Mouse (Mus musculus) myocyte (in vitro differentiated cells): Measurements from ENCODE around the gene Nav3.

Experiments used
- CEBPB ChIP-seq: IDR thresholded peaks from 2 replicates; pipeline ENCODE4 v1.6.1; 2011; ENCODE audit warnings: mild to moderate bottlenecking, moderate library complexity; ENCODE audit not compliant: poor library complexity, insufficient read depth, severe bottlenecking
- MAX ChIP-seq: IDR thresholded peaks from one replicate; pipeline ENCODE4 v1.6.1; 2011; ENCODE audit warnings: low read depth, mild to moderate bottlenecking, control low read depth
- POLR2A ChIP-seq: IDR thresholded peaks from one replicate; pipeline ENCODE4 v1.6.1; 2011; ENCODE audit warnings: low read depth, mild to moderate bottlenecking, control low read depth, moderate library complexity; ENCODE audit not compliant: insufficient read length
- TCF12 ChIP-seq: IDR thresholded peaks from one replicate; pipeline ENCODE4 v1.6.1; 2011; ENCODE audit warnings: mild to moderate bottlenecking, control low read depth; ENCODE audit not compliant: poor library complexity, insufficient read depth, severe bottlenecking

DNA sequence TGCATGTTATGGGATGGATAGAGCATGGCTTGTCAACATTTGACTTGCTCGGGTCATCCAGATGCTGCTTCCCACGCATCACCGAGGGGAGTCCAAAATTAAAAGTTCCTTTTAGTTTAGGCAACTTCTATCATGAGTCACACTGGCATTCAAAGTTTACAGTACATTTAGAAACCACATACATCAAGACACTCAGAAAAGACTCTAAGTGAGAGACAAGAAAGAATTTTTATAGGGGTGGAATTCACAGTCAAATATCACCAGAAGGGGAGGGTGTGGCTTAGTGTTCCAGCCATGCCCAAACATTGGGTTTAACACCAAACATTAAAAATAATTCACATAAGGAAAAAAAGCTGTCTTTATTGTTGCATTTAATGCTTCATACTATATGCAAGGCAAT is 57.4 kb downstream of the Nav3 start:
- TF ChIP-seq CEBPB (no peak), POLR2A (no peak), MAX (no peak), TCF12 (no peak)
